Mouse (Mus musculus) hindbrain, postnatal 0 days (tissue): ENCODE data around the gene Olah. TPM values are rescaled to one million over a fixed set of nuclear protein-coding genes. Genes with fewer than 3 reads are reported as not detected.

ENCODE experiments used
- ATAC-seq: fragments of 200-750 bp; cut with Nextera tagmentation; 2 replicates; pipeline ENCODE4 v1.8.0; 2017; ENCODE audit warnings: mild to moderate bottlenecking, moderate TSS enrichment, moderate library complexity
- DNase-seq: peaks from one replicate; pipeline ENCODE4 v3.0.0-alpha.2; 2015; ENCODE audit warnings: low spot score
- H3K27ac ChIP-seq: fragments of 300-500 bp; sonication (generic); 2 replicates; pipeline ENCODE4 v1.5.1; 2014; ENCODE audit warnings: mild to moderate bottlenecking
- H3K27me3 ChIP-seq: fragments of 300-500 bp; sonication (generic); 2 replicates; pipeline ENCODE4 v1.6.1; 2014; ENCODE audit warnings: low read length, mixed read lengths; ENCODE audit not compliant: insufficient read depth
- H3K36me3 ChIP-seq: fragments of 300-500 bp; sonication (generic); 2 replicates; pipeline ENCODE4 v1.6.1; 2014; ENCODE audit warnings: low read length, mixed read lengths; ENCODE audit not compliant: insufficient read depth
- H3K4me1 ChIP-seq: fragments of 300-500 bp; sonication (generic); 2 replicates; pipeline ENCODE4 v1.6.1; 2014; ENCODE audit warnings: antibody characterized with exemption, low read length, mixed read lengths; ENCODE audit not compliant: insufficient read depth
- H3K4me2 ChIP-seq: fragments of 300-500 bp; sonication (generic); 2 replicates; pipeline ENCODE4 v1.6.1; 2014; ENCODE audit warnings: low read depth, mild to moderate bottlenecking, low read length, moderate library complexity, mixed read lengths
- H3K4me3 ChIP-seq: fragments of 300-500 bp; sonication (generic); 2 replicates; pipeline ENCODE4 v1.5.1; 2014; ENCODE audit warnings: low read length
- H3K9ac ChIP-seq: fragments of 300-500 bp; sonication (generic); replicated peaks from 2 replicates; pipeline ENCODE4 v1.6.1; 2014; ENCODE audit warnings: mild to moderate bottlenecking, low read length, moderate library complexity, mixed read lengths
- H3K9me3 ChIP-seq: fragments of 300-500 bp; sonication (generic); 2 replicates; pipeline ENCODE4 v1.6.1; 2016; ENCODE audit warnings: low read length, mixed read lengths
- CTCF ChIP-seq: IDR thresholded peaks from 2 replicates; pipeline ENCODE4 v1.5.1; 2016; ENCODE audit warnings: antibody characterized with exemption, control low read depth, low read depth
- WGBS: fragments of 180-500 bp; shearing (Covaris S2); extraction: QIAGEN DNeasy Blood & Tissue Kit; methylation state at CpG from one replicate; pipeline ENCODE4 v1.1.7; 2014; 5-methylcytosine and 5-hydroxymethylcytosine counted together
- polyA plus RNA-seq: library from polyadenylated mRNA; unstranded; fragments of >200 nt; fragmentation: Nextera tagmentation; extraction: Ambion mirVana; gene quantifications from 2 replicates; pipeline ENCODE4 v1.2.1, GENCODE M21; 2015
- total RNA-seq: library from RNA; depleted of rRNA; stranded (reverse); fragments of >200 nt; gene quantifications from 2 replicates; pipeline ENCODE4 v1.2.3, GENCODE M21; 2014; rRNA removed

Olah gene
- total and polyA plus RNA-seq, 2 experiments from 2014 or later = not detected

GRCm38 (mm10) chr2:3323132-3323531 is 73.9 kb downstream of the Olah start:
- H3K36me3 ChIP-seq = peaks cover 54% of the 10 kb centered on the region
- TF ChIP-seq CTCF = no peak
- H3K9me3 ChIP-seq = no peaks in the 10 kb centered on the region
- WGBS = 90% methylated on average over 2 of the region's 2 CpGs
- H3K4me1 ChIP-seq = no peaks in the 10 kb centered on the region
- no peak overlapping the region for H3K4me3 ChIP-seq
- no peak overlapping the region for H3K27ac ChIP-seq
- DNase-seq (no peak), ATAC-seq (no peak)
- H3K27me3 ChIP-seq = no peaks in the 10 kb centered on the region
- no peak overlapping the region for H3K4me2 ChIP-seq
- no peak overlapping the region for H3K9ac ChIP-seq

- Histone ChIP-seq H3K9ac (no peak overlapping the region), H3K4me2 (no peak overlapping the region), H3K27ac (no peak overlapping the region), H3K4me1 (no peaks in the 10 kb centered on the region), H3K4me3 (no peak overlapping the region), H3K27me3 (no peaks in the 10 kb centered on the region), H3K9me3 (no peaks in the 10 kb centered on the region), H3K36me3 (peaks cover 6% of the 10 kb centered on the region)
- 61% methylated on average over 3 of the region's 3 CpGs for WGBS
- DNase-seq (no peak), ATAC-seq (no peak)
- TF ChIP-seq CTCF = no peak
Measured at GRCm38 (mm10) chr2:3305426-3306025, 91.5 kb downstream of the Olah start.

- no peaks in the 10 kb centered on the region for H3K9me3 ChIP-seq
- no peak overlapping the region for H3K27ac ChIP-seq
- TF ChIP-seq CTCF = no peak
- DNase-seq (no peak), ATAC-seq (no peak)
- no peak overlapping the region for H3K4me2 ChIP-seq
- H3K27me3 ChIP-seq = no peaks in the 10 kb centered on the region
- H3K4me3 ChIP-seq = no peak overlapping the region
- WGBS = 91% methylated on average over 7 of the region's 7 CpGs
- H3K9ac ChIP-seq = no peak overlapping the region
- H3K36me3 ChIP-seq = no peaks in the 10 kb centered on the region
- H3K4me1 ChIP-seq = no peaks in the 10 kb centered on the region
Measured at GRCm38 (mm10) chr2:3295826-3296225, 101.2 kb downstream of the Olah start.

- Histone ChIP-seq H3K36me3 (no peaks in the 10 kb centered on the region), H3K9ac (no peak overlapping the region), H3K27me3 (no peaks in the 10 kb centered on the region), H3K9me3 (no peaks in the 10 kb centered on the region), H3K4me3 (no peak overlapping the region), H3K4me1 (no peaks in the 10 kb centered on the region), H3K27ac (no peak overlapping the region), H3K4me2 (no peak overlapping the region)
- WGBS = 91% methylated on average over 1 of the region's 1 CpGs
- TF ChIP-seq CTCF = no peak
- no peak for ATAC-seq
- DNase-seq = no peak
Measured at GRCm38 (mm10) chr2:3292170-3292569, 104.8 kb downstream of the Olah start.

Other genes with a start within 250 kb of the Olah start
- 55.2 and 69.3 TPM in 2 replicates for gene Nmt2, start 113.0 kb downstream of the Olah start, total RNA-seq
- gene Nmt2, start 113.0 kb downstream of the Olah start, polyA plus RNA-seq = 104 and 106 TPM in 2 replicates
- gene Rpp38, start 64.6 kb downstream of the Olah start, total RNA-seq = 7.0 and 8.7 TPM in 2 replicates
- gene Rpp38, start 64.6 kb downstream of the Olah start, polyA plus RNA-seq = 7.1 and 8.6 TPM in 2 replicates
- 3.0 TPM in 1 of 2 replicates, not detected in the other for gene Acbd7, start 61.0 kb downstream of the Olah start, total RNA-seq
- 9.0 and 9.2 TPM in 2 replicates for gene Acbd7, start 61.0 kb downstream of the Olah start, polyA plus RNA-seq
- gene Meig1, start 25.4 kb upstream of the Olah start, total RNA-seq = 3.0 and 6.4 TPM in 2 replicates
- 12.4 and 15.8 TPM in 2 replicates for gene Meig1, start 25.4 kb upstream of the Olah start, polyA plus RNA-seq
- gene Dclre1c, start 26.9 kb upstream of the Olah start, total RNA-seq = 6.8 and 9.6 TPM in 2 replicates
- gene Dclre1c, start 26.9 kb upstream of the Olah start, polyA plus RNA-seq = 8.1 and 8.5 TPM in 2 replicates
- 5.4 and 6.2 TPM in 2 replicates for gene Suv39h2, start 77.8 kb upstream of the Olah start, total RNA-seq
- 7.9 and 8.9 TPM in 2 replicates for gene Suv39h2, start 77.8 kb upstream of the Olah start, polyA plus RNA-seq
- gene Gm45902, start 115.6 kb upstream of the Olah start, total RNA-seq = 8.8 and 10.6 TPM in 2 replicates
- gene Gm45902, start 115.6 kb upstream of the Olah start, polyA plus RNA-seq = 5.2 and 5.5 TPM in 2 replicates
- 40.3 and 61.0 TPM in 2 replicates for gene Hspa14, start 115.6 kb upstream of the Olah start, total RNA-seq
- 56.6 and 58.8 TPM in 2 replicates for gene Hspa14, start 115.6 kb upstream of the Olah start, polyA plus RNA-seq
- 0.32 and 1.1 TPM in 2 replicates for gene Cdnf, start 115.8 kb upstream of the Olah start, total RNA-seq
- 0.38 and 0.47 TPM in 2 replicates for gene Cdnf, start 115.8 kb upstream of the Olah start, polyA plus RNA-seq
- 34.0 and 41.3 TPM in 2 replicates for gene Fam107b, start 173.3 kb upstream of the Olah start, total RNA-seq
- 21.0 and 23.6 TPM in 2 replicates for gene Fam107b, start 173.3 kb upstream of the Olah start, polyA plus RNA-seq